Mouse (Mus musculus) lung, postnatal 0 days (tissue): Measurements from ENCODE around the gene Mllt6.

Experiments used
- CTCF ChIP-seq: IDR thresholded peaks from 2 replicates; pipeline ENCODE4 v1.5.1; 2016; ENCODE audit warnings: antibody characterized with exemption, mild to moderate bottlenecking
- EP300 ChIP-seq: IDR thresholded peaks from 2 replicates; pipeline ENCODE4 v1.6.1; 2016; ENCODE audit warnings: antibody characterized with exemption, mild to moderate bottlenecking, control low read depth

GRCm38 (mm10) chr11:97615276-97615675 lies 47.9 kb upstream of the Mllt6 start:
- no peak for TF ChIP-seq CTCF
- TF ChIP-seq EP300: no peak
